ENCODE assay signal across 8 mouse cellular contexts in genomic region chrX:10992211-10993004, GRCm38 (mm10).
DNase-seq lines count a peak whose midpoint lies in the region; ATAC-seq lines count a peak whose summit lies in the region.

No protein-coding gene starts in this region.

- H3K4me1 ChIP-seq in heart, embryonic 10.5 days: 0 out of 2 replicates have a peak, but pooled peaks cover 7% of the 10 kb centered on the region
- no peaks in the 10 kb centered on the region for H3K4me1 ChIP-seq in liver, embryonic 13.5 days (replicated peaks)

- no peaks in the 10 kb centered on the region for H3K36me3 ChIP-seq in heart, embryonic 10.5 days
- H3K36me3 ChIP-seq in liver, embryonic 13.5 days: no peaks in the 10 kb centered on the region

- H3K27me3 ChIP-seq in heart, embryonic 10.5 days (ENCODE audit: insufficient read depth, poor library complexity, severe bottlenecking): peaks cover 7% of the 10 kb centered on the region; the same call in 1 of the 2 replicates
- no peaks in the 10 kb centered on the region; the same call in 1 of the 2 replicates for H3K27me3 ChIP-seq in liver, embryonic 13.5 days

- peak overlapping the region; percentile 48 for H3K4me3 ChIP-seq in heart, embryonic 10.5 days
- no peak overlapping the region for H3K4me3 ChIP-seq in liver, embryonic 13.5 days (replicated peaks)

- no peaks in the 10 kb centered on the region for H3K9me3 ChIP-seq in heart, embryonic 10.5 days
- no peaks in the 10 kb centered on the region for H3K9me3 ChIP-seq in liver, embryonic 13.5 days (replicated peaks)

- peak overlapping the region; percentile 28 for H3K4me2 ChIP-seq in liver, embryonic 13.5 days

- ATAC-seq in liver, embryonic 13.5 days (ENCODE audit: low read depth): no peak

- DNase-seq in gastrocnemius, postnatal 10 days: peak; percentile 3
- DNase-seq in gastrocnemius, adult 8-10 months (ENCODE audit: low spot score in 2 of 2): no peak
- DNase-seq in embryo, embryonic 10.5 days (ENCODE audit: low spot score): peak; percentile 57
- no peak for DNase-seq in heart, embryonic 10.5 days (ENCODE audit: low spot score)
- peak; percentile 35 for DNase-seq in layer of hippocampus, adult 11-12 months (ENCODE audit: low spot score)
- DNase-seq in liver, embryonic 13.5 days: no peak
- DNase-seq in right cerebral cortex, postnatal 14 days: peak; percentile 23
- no peak for DNase-seq in urinary bladder, postnatal 14 days (ENCODE audit: low spot score)

- peak overlapping the region; percentile 86 for H3K27ac ChIP-seq in heart, embryonic 10.5 days
- H3K27ac ChIP-seq in liver, embryonic 13.5 days: no peak overlapping the region

- H3K9ac ChIP-seq in liver, embryonic 13.5 days: no peak overlapping the region

- 16% methylated on average over 19 of the region's 19 CpGs for WGBS in heart, embryonic 10.5 days
- 27% methylated on average over 19 of the region's 19 CpGs for WGBS in liver, embryonic 13.5 days (ENCODE audit: insufficient replicate concordance)

Comparison
In these comparisons a context has a peak if more than half of its experiments do, and no peak if none do; other contexts are left out.
1. DNase-seq: peak in gastrocnemius, postnatal 10 days (single experiment), embryo, embryonic 10.5 days (single experiment), layer of hippocampus, adult 11-12 months (single experiment) and right cerebral cortex, postnatal 14 days (single experiment); none in gastrocnemius, adult 8-10 months (0 of 2), heart, embryonic 10.5 days (single experiment), liver, embryonic 13.5 days (single experiment) and urinary bladder, postnatal 14 days (single experiment).